Mouse (Mus musculus) gastrocnemius, postnatal 4 days (tissue): ENCODE data around the gene Taf8. TPM values are rescaled to one million over a fixed set of nuclear protein-coding genes. Genes with fewer than 3 reads are reported as not detected.

Experiments used
- DNase-seq, 2 experiments: peaks; one replicate each; pipeline ENCODE4 v3.0.0; 2021 to 2022; ENCODE audit warnings: low spot score in 2 of 2, mixed read lengths in 2 of 2
- total RNA-seq, 2 experiments: library from RNA; stranded (reverse); gene quantifications; 2 replicates each; pipeline ENCODE4 v1.2.3; 2021

Gene Taf8
- total RNA-seq, 2 experiments from 2014 or later = 11.9 to 12.5 TPM

- DNase-seq = no peak
Measured at GRCm38 (mm10) chr17:47462209-47462608, 39.9 kb downstream of the Taf8 start.

GRCm38 (mm10) chr17:47461688-47462087 lies 40.4 kb downstream of the Taf8 start:
- no peak for DNase-seq

GRCm38 (mm10) chr17:47459341-47459919 lies 42.7 kb downstream of the Taf8 start:
- no peak for DNase-seq

- no peak for DNase-seq
Measured at GRCm38 (mm10) chr17:47458936-47459335, 43.2 kb downstream of the Taf8 start.

DNA sequence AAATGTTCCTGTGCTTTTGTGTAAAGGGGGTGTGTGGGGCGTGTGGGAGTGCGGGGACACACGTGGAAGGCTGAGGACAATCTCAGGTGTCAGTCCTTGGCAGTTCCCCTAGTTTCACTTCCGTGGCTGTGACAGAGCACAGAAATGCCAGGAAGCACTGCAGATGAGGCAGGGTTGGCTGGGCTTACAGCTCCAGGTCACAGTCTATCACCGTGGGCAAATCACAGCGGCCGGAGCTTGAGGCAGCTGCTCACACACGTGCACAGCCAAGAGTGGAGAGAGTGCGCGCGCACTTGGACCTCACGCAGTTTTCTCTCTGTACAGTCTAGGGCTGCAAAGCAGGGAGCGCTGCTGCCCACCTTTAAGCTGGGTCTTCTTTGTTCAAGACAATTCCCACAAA lies 43.8 kb downstream of the Taf8 start:
- DNase-seq = no peak

DNA sequence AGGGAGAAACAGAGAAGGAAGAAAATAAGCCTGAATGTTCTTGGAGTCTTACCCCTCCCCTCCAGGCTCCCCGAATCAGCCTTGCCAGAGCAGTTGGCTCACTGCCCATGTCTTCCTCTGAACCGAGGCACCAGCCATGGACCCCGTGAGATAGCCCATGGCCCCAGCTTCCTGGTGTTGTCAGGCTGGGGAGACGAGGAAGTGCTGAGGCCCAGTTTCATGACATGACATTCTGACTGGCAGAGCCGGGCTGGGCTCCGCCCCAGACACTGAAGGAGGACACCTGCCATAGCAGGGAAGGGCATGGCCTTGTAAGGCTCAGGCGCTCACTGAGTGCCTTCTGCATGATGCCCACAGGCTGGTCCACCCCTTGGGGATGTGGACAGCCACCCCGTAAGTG lies 47.4 kb downstream of the Taf8 start:
- DNase-seq = no peak

DNA sequence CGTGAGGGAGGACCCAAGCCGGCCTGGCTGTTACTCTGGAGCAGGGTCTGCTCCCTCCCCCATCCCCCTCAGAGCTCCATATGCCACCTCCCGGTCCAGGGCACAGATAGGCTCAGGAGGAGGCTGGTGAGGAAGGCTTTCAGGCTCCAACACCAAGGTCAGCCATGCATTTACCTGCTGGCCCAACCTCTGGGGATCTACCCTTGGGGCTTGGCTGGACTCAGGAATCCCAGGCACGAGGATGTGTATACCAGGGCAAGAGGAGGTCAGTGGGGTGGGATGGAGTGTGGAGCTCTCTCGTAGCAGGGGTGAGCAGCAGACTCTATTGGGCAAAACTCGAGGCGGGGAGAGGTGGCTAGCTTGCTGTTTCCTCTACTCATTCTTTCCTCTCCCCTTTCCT lies 49.2 kb downstream of the Taf8 start:
- no peak for DNase-seq

- DNase-seq = no peak
Measured at GRCm38 (mm10) chr17:47450880-47451565, 51.1 kb downstream of the Taf8 start.

- no peak for DNase-seq
Measured at GRCm38 (mm10) chr17:47450239-47450638, 51.9 kb downstream of the Taf8 start.

- no peak for DNase-seq
Measured at GRCm38 (mm10) chr17:47449432-47449831, 52.7 kb downstream of the Taf8 start.

DNA sequence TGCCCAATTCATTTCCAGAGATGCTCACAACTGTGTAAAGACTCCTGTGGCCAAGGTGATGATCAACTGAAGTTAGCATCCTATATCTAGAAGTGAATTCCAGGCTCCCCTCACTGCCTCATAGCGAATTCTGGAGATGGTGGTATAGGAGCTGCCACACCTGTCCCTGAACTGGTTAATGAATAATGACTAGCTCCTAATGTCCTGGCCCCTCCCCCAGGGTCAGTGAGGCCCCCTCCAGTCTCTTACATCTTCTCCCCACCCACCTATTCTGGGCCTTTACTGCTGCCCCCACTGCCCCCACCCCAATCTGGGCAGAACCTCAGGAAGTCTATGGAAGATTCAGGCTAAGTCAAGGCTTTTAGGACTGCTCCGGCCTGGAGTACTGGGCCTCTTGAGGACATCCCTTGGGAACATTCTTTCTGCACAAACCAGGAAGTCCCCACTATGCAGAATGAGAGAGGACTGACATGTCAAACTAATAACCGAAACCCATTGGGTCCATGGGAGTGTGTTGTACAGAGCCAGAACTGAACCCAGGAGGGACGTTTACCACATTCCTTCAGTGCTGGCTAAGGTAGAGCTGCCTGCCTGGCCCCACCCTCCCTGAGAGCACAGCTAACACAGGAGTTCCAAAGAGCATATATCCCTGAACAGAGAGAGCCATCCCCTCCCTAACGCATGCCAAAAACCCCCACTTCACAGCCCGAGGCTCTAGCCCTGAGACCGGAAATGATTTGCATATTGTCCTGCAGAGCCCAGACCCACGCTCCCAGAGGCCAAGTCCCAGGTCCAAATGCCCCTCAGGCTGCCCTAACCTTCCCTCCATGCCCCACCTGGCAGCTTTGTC lies 53.3 kb downstream of the Taf8 start:
- no peak for DNase-seq

DNA sequence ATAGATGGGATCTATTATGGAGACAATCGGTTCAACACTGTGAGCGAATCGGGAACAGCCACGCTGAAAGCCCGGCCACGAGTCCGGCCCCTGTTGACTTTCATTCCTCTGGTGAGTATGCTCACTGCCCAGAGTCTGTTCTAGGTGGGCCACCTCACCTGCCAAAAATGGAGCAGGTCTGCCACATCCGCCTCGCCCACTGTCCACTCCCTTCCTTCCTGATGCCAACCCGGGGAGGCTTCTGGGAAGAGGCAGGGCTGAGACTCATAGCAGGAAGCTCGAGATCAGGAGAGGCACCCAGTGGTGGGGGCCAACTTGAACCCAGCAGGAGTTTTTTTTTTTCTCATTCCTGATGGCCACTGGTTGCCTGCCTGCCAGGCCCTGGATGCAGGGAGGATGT lies 55.5 kb downstream of the Taf8 start:
- no peak for DNase-seq

DNA sequence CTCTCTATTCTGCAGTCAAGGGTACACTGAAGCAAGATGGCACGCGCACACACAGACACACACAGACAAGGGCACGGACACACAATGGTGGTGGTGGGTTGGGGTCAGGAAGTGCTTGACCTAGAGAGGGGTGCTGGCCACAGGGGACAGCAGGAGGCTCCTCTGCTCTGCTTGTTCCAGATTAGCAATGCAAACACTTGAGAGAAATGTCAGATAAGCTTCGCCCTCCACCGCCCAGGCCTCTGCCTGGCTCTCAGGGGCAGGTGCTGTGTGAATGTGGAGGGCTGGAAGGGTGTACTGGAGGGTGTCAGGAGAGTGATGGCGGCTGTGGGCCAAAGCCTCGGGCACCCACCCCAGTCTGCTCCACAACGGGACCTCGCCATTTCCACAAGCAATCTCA lies 56.1 kb downstream of the Taf8 start:
- DNase-seq = no peak

DNA sequence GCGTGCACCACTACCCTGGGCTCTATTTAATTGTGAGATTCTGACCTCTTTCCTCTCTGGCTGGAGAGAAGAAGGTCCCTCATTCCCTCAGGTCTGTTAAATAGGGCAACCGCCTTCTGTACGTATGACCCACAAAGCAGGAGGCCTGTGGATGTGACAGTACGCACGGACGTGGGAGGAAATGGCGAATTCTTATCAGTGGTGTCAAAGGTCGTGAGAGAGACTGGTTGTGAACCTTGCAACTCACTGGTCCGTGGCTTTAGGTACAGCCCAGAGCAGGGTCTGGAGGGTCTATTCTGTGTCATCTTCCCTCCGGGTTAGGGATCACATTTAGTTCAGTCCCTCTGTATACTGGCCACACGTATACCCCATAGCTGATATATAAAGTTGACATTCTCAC lies 56.6 kb downstream of the Taf8 start:
- no peak for DNase-seq

DNA sequence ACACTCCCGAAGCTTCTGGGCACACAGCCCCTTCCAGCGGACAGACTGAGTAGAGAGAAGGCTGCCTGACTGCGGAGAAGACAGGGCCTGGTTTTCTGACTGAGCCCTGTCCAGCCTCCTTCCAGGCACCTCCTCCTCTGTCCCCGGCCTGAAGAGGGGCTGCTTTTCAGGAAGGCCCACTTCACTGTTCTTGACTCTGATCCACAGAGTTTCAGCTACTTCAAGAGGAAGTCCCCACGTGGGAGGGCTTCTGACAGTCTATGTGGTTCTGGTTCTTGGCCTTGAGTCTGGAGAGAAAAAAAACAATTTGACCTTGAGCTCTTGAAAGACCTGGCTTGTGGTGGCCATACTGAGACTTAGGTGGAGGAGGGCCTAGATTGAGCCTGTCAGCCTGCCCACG lies 58.0 kb downstream of the Taf8 start:
- no peak for DNase-seq

- DNase-seq = no peak
Measured at GRCm38 (mm10) chr17:47442271-47442670, 59.8 kb downstream of the Taf8 start.

DNA sequence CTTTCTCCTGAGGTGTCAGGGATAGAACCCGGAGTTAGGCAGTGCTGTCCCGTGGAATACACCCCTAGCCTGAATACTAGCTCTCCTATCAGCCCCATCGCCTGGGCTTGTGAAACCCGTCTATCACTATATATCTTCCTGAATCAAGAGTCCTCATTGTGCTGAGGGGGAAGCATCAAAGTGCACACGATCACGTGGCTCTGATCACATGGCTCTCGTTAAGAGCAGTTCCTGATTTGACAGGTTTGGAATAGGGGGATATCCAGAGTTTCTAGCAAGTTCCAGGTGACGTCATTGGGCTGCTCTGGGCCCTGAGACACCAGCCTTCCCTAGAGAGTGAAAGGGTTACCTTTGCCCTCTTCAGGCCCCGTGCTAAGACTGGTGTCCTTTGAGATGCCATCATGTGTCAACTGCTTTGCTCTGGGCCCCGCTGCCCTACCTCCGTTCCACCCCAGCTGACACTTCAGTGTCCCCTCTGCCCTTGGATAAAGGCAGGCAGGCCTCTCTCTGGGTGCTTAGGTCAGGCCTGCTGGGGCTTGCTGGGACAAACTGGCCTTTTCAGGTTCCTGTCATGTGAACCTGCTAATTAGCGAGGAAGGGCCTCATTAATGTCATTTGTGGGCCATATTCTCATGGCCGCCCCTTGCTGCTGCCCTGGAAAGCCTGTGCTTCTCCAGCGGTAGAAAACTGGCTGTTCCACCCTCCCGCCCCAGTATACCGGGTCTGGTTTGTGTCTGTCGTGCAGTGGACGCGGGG lies 60.6 kb downstream of the Taf8 start:
- no peak for DNase-seq

GRCm38 (mm10) chr17:47440359-47440890 lies 61.7 kb downstream of the Taf8 start:
- no peak for DNase-seq

DNA sequence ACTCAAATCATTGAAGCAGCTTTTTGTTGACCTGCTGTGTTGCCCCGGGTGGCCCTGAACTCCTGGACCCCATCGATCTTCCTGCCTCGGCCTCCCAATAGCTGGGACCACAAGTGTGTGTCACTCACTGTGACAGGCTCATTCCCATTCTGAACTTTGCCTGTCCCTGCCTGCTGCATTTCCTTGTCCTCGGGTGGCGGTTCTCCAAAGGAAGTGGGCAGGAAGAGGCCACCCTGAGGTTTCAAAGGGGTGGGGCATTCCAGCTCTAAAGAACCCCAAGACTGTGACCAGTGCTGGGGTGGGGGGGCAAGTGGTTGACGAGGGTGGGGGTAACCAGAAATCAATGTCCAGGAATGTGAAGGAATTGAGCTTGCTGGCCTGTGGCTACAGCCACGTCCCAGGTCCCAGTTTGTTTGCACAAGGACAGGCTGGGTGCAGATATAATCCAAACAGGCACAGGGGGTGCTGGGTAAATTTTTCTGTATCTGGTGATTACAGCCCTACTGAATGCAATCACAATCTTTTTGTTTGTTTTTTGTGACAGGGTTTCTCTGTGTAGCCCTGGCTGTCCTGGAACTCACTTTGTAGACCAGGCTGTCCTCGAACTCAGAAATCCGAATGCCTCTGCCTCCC lies 62.6 kb downstream of the Taf8 start:
- no peak for DNase-seq

DNA sequence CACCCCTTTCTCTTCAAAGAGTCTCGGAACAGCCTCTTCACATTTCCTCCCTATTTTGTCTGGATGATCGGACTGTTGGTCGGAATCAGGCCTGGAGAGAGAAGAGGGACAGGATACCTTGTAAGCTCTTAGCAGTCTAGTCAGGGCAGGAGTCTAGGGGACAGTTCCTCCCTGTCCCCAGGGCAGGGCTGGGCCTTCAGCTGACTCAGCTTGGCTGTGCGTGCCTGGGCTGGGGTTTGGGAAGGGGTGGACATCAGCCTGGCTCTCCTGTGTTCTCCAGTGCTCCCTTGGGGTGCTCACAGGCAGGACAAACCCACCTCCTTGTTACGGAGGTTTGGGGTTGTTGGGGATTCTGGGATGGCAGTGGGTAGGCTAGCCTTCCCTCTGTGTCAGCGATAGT lies 63.5 kb downstream of the Taf8 start:
- no peak for DNase-seq
